Mouse (Mus musculus): Measurements from ENCODE around the gene Fam47e.
"Not testable (repeated sequence)": the region's sequence is repeated elsewhere in the genome, so short reads cannot be mapped to it uniquely, and the experiment has no call there.

- not testable (repeated sequence) for TF ChIP-seq POLR2A (IDR thresholded peaks at IDR 0.05; ENCODE audit: borderline replicate concordance, extremely low read depth, low read depth, low read length); CTCF (IDR thresholded peaks at IDR 0.05; ENCODE audit: insufficient read depth, low read length)
These were observed 33.7 kb upstream of the Fam47e start for GRCm38 (mm10) chr5:92521131-92521530.
